Mouse (Mus musculus) lung, postnatal 0 days (tissue): ENCODE results near the gene Foxb1.

Experiments used
- CTCF ChIP-seq: IDR thresholded peaks from 2 replicates; pipeline ENCODE4 v1.5.1; 2016; ENCODE audit warnings: antibody characterized with exemption, mild to moderate bottlenecking
- EP300 ChIP-seq: IDR thresholded peaks from 2 replicates; pipeline ENCODE4 v1.6.1; 2016; ENCODE audit warnings: antibody characterized with exemption, mild to moderate bottlenecking, control low read depth

DNA sequence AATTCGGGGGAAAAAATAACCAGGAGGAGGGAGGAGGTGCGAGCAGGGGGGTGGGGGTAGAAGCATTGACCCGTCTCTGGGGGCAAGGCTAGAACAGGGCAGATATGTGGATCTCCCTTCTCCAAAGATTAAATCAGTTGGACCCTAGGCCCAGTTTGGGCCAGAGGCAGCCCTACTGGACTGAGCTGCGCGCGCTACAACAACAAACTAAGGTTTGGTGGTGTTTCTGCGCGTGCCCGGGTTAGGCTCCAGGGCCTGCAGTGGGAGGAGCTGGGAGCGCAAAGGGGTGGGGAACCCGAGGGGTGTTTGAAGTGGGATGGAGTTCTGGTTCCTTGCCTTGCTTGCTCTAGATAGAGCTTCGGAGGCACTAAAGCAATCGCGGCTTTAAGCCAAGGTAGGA lies 2.0 kb upstream of the Foxb1 start:
- no peak for TF ChIP-seq CTCF
- no peak for TF ChIP-seq EP300
